Mouse (Mus musculus): ENCODE results near the gene Pum1. TPM values are rescaled to one million over a fixed set of nuclear protein-coding genes. Genes with fewer than 3 reads are reported as not detected.

Gene Pum1
- total RNA-seq, 2 experiments from 2014 or later = 40.7 to 43.2 TPM

DNA sequence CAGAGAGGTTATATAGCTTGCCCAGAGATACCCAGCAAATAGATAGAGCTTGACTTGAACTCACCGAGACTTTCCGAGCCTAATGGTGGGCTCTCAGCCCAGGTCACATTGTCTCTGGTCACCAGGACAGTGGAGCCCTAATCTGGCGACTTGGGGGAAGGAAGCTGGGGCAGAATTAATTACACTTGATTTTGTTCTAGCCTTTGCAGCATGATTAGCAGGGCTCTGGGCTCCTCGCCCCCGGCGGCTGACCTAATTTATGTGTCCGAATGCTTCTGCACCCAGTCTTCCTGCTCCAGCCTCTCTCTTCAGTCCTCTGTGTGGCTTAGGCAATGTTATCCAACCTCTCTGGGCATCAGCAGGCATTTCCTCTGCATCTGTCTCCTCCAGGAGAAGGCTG is 148.3 kb downstream of the Pum1 start:
- DNase-seq (ENCODE audit: low spot score) = no peak

DNA sequence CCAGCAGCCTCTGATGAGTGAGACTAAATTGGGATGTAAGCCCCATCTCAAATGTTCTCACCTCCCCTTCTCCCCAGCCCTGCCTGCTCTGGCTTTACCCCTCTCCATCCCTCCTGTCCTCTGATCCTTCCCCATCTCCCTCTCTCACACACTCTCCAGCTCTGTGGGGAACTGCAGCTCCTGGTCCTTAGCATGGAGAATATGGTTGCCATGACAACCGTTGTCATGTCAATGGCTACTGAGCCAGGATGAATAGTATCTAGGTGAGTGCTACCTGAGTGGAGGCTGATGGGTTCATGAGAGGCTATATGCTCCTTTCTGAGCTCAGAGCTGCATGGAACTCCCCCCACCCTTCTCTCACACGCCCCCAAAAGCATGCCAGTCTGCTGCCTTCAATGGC is 150.8 kb downstream of the Pum1 start:
- DNase-seq (ENCODE audit: low spot score) = no peak

DNA sequence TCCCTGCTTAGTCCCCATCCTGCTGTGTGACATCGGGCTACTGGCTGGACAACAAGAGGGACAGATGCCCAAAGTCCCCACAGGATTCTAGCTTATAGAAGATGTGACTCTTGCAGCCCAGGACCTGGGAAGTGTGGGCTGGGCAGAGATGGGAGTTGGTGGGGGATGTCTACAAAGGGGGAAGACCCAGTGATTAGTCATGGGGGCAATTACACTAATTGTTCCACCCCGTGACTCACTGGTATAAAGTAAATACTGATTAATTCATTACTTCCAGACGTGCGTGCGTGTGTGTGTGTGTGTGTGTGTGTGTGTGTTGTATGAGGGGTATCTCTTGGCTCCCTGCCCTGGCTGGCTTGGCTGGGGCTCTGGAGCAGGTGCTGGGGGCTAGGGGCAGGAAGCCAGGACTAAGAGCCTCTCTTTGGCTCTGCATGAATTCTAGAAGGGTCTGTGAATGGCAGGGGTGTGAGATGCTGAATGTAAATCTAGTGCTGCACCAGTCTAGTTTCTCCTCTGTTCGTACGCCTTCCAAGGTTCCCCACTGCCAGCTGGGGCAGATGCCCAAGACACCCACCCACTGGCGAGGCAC is 151.7 kb downstream of the Pum1 start:
- DNase-seq (ENCODE audit: low spot score) = no peak

DNA sequence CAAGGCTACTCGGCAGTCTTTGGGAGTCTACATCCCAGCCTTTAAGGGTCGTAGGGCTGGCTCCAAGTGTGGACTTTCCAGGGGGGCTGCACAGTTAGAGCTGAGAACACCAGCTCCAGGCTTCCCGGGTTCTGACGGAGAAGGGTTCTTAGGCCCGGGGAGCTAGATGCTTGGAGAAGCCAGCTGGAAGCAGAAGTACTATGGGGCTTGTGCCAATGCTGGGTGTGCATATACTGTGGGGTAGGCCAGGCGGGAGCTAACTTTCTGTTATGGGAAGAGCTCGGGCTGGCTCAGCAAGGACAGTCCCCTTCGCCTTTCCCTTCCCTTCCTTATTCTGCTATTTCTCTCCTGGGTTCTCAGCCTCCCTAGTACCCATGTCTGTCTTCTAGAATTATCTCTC is 152.7 kb downstream of the Pum1 start:
- DNase-seq (ENCODE audit: low spot score) = peak; percentile 30

DNA sequence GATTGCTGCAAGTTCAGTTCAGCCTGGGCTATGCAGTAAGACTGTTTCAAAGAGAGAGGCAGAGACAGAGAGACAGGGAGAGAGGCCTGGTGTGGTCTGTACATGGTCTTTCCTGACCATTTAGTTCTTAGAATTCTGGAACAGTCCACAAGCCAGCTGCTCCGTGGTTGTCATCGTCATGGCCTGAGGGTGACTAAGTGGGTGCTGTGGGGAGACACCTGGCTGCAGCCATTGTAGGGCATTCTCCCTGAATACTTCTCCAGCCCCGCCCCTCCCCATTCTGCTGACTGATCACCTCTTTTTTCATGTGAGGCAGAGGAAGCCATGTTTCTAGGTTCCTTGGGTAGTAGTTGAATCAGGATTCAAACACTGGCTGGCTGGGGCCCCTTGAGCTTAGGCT is 156.7 kb downstream of the Pum1 start:
- DNase-seq (ENCODE audit: low spot score) = no peak

DNA sequence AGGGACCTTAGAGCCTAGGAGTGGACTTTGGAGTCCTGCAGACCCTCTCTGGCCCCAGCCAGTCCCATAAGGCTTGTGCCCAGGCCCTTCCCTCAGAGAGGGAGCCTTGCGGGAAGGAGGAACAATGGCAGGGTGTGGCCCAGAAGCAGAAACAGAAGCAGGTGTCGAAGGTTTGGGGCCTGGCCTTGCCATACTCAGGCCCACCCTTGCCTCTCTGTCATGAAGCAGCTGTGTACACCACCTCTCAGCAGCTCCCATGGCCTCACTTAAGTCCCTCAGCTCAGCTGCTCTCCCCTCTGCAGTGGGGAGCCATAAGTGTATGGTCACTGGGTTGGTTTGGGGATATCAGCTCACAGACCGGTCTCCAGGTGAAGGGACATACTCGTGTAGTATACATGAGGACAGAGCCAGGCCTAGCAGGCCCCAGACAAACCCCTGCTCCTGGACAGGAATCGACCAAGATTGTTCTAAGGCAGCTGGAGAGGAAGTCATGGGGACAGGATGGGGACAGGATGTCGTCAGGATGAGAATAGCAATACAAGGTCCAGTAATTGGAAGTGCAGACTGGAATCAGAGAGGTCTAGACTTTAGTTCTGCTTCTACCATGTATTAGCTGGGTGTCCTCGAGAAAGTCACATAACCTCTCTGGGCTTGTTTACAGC is 157.6 kb downstream of the Pum1 start:
- no peak for DNase-seq (ENCODE audit: low spot score)

DNA sequence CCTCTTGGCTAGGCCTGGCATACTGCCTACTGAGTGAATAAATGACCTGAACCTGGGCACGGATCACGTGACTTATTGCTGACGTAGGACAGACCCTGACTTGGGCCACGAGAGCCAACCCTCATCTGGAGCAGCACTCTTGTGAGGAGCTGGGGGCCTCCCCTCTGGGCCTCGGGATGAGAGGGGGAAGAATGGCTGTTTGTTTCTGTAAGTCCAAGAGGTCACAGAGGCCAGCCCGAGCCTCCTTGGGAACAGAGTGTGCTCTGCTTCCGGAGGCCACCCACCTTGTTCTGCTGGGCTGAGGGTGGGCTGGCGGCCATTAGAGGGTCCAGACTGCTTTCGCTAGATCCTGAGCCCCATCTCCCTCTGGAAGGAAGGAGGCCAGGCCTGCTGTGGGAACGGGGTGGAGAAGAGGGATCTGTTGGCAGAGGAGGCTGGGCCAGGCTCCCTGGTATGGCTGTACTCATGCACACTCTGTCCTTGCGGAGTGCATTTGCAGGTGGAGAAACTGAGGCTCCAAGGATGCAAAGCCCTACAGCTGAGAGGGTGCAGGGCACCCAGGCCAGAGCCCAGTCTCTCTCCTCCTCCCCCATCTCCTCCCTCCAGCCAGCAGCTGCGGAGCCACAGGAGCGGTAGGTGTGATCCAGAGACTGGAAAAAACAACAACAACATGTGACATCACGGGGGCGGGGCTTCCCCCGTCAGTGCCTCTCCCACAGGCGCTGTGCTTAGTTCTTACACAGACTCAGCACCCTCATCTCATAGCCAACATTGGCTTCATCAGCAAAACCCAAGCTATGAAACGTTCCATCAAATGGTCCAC is 165.9 kb downstream of the Pum1 start:
- peak; percentile 64 for DNase-seq (ENCODE audit: low spot score)

Other genes with a start within 250 kb of the Pum1 start
- 10 to 100 TPM; 21.0 to 29.5 TPM for gene Nkain1, start 89.1 kb upstream of the Pum1 start, total RNA-seq (2021)
- 10 to 100 TPM; 10.3 to 10.4 TPM for gene Sdc3, start 129.2 kb downstream of the Pum1 start, total RNA-seq (2021)
- gene Laptm5, start 249.8 kb downstream of the Pum1 start, total RNA-seq (2021) = 1 to 10 TPM; 2.7 to 6.0 TPM

Measured in gastrocnemius, adult 18-20 months (tissue).